Mouse (Mus musculus): ENCODE results near the gene Thsd7b.
"Not testable (repeated sequence)": the region's sequence is repeated elsewhere in the genome, so short reads cannot be mapped to it uniquely, and the experiment has no call there.

Gene Thsd7b

GRCm38 (mm10) chr1:129850007-129850564, 577.0 kb downstream of the Thsd7b start:
- no peak for DNase-seq (ENCODE audit: low read depth)

GRCm38 (mm10) chr1:129867714-129868113, 594.6 kb downstream of the Thsd7b start:
- DNase-seq (ENCODE audit: low read depth): no peak

- no peak for DNase-seq (ENCODE audit: low read depth)
Observed at GRCm38 (mm10) chr1:129874355-129874754, 601.3 kb downstream of the Thsd7b start.

- DNase-seq (ENCODE audit: low read depth): no peak
Observed at GRCm38 (mm10) chr1:129887861-129888260, 614.8 kb downstream of the Thsd7b start.

- no peak for DNase-seq (ENCODE audit: low read depth)
Observed at GRCm38 (mm10) chr1:129898121-129898520, 625.0 kb downstream of the Thsd7b start.

- DNase-seq (ENCODE audit: low read depth): no peak
Observed at GRCm38 (mm10) chr1:129915484-129915883, 642.4 kb downstream of the Thsd7b start.

- no peak for DNase-seq (ENCODE audit: low read depth)
Observed at GRCm38 (mm10) chr1:129917568-129917967, 644.5 kb downstream of the Thsd7b start.

GRCm38 (mm10) chr1:129919385-129919784, 646.3 kb downstream of the Thsd7b start:
- DNase-seq (ENCODE audit: low read depth): peak; percentile 7

- no peak for DNase-seq (ENCODE audit: low read depth)
Observed at GRCm38 (mm10) chr1:129931003-129931402, 657.9 kb downstream of the Thsd7b start.

GRCm38 (mm10) chr1:129943116-129943515, 670.0 kb downstream of the Thsd7b start:
- DNase-seq (ENCODE audit: low read depth): no peak

- DNase-seq (ENCODE audit: low read depth): no peak
Observed at GRCm38 (mm10) chr1:129947026-129947425, 673.9 kb downstream of the Thsd7b start.

- DNase-seq (ENCODE audit: low read depth): no peak
Observed at GRCm38 (mm10) chr1:129955478-129955877, 682.4 kb downstream of the Thsd7b start.

GRCm38 (mm10) chr1:129956625-129957024, 683.5 kb downstream of the Thsd7b start:
- DNase-seq (ENCODE audit: low read depth): peak; percentile 18

- not testable (repeated sequence) for DNase-seq (ENCODE audit: low read depth)
Observed at GRCm38 (mm10) chr1:129959352-129959751, 686.2 kb downstream of the Thsd7b start.

- DNase-seq (ENCODE audit: low read depth): no peak
Observed at GRCm38 (mm10) chr1:129963166-129963565, 690.1 kb downstream of the Thsd7b start.

- DNase-seq (ENCODE audit: low read depth): not testable (repeated sequence)
Observed at GRCm38 (mm10) chr1:129989247-129989646, 716.1 kb downstream of the Thsd7b start.

- DNase-seq (ENCODE audit: low read depth): no peak
Observed at GRCm38 (mm10) chr1:129990821-129991220, 717.7 kb downstream of the Thsd7b start.

GRCm38 (mm10) chr1:130055012-130055411, 781.9 kb downstream of the Thsd7b start:
- DNase-seq (ENCODE audit: low read depth): no peak

- DNase-seq (ENCODE audit: low read depth): no peak
Observed at GRCm38 (mm10) chr1:130062105-130062504, 789.0 kb downstream of the Thsd7b start.

- no peak for DNase-seq (ENCODE audit: low read depth)
Observed at GRCm38 (mm10) chr1:130066193-130066959, 793.3 kb downstream of the Thsd7b start.

- DNase-seq (ENCODE audit: low read depth): no peak
Observed at GRCm38 (mm10) chr1:130083788-130084187, 810.7 kb downstream of the Thsd7b start.

GRCm38 (mm10) chr1:130085207-130085606, 812.1 kb downstream of the Thsd7b start:
- no peak for DNase-seq (ENCODE audit: low read depth)

- DNase-seq (ENCODE audit: low read depth): no peak
Observed at GRCm38 (mm10) chr1:130085910-130086309, 812.8 kb downstream of the Thsd7b start.

- DNase-seq (ENCODE audit: low read depth): no peak
Observed at GRCm38 (mm10) chr1:130099227-130099626, 826.1 kb downstream of the Thsd7b start.

Data from c-Kit-positive CD71-negative TER-119-negative erythroid progenitor cells, embryonic 14.5 days (primary cell).